Mouse (Mus musculus): ENCODE measurements around the gene Plod1. TPM values are rescaled to one million over a fixed set of nuclear protein-coding genes. Genes with fewer than 3 reads are reported as not detected.

Plod1 gene
- polyA plus RNA-seq, 1 experiment from 2014 or later, result 24.8 TPM

DNA sequence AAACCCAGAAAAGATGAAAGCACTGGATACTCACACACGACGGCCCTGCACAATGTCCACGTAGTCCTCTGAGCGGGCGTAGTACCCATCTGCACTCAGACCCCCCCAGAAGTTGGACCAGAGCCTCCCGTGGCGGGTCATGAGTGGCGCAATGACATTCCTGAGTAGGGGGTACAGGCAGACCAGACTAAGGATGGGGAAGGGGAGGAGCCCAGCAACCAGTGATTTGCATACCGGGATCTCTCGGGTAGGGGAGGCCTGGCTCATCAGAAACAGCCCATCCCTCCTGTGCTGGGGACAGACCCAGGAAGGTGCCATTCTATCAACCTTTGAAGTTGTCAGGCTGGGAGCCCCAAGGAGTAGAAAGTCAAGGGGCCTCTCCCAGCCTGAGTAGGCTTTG is 15.6 kb downstream of the Plod1 start:
- TF ChIP-seq EP300 (IDR thresholded peaks at IDR 0.05; ENCODE audit: low read depth), result no peak
- no peak for TF ChIP-seq CTCF (IDR thresholded peaks at IDR 0.05; ENCODE audit: low read depth)
- no peak for DNase-seq
- Histone ChIP-seq H3K4me2 (ENCODE audit: low read depth, low read length) (no peak overlapping the region), H3K4me3 (ENCODE audit: low read depth, low read length) (no peak overlapping the region), H3K36me3 (replicated peaks; ENCODE audit: insufficient read depth, low read length) (peaks cover 21% of the 10 kb centered on the region), H3K9me3 (ENCODE audit: low read length) (no peaks in the 10 kb centered on the region), H3K9ac (replicated peaks) (no peak overlapping the region), H3K27ac (ENCODE audit: low read depth) (no peak overlapping the region), H3K4me1 (ENCODE audit: insufficient read depth) (no peaks in the 10 kb centered on the region), H3K27me3 (ENCODE audit: insufficient read depth, low read length) (no peaks in the 10 kb centered on the region)
- WGBS (ENCODE audit: insufficient replicate concordance), result 75% methylated on average over 10 of the region's 10 CpGs
- no peak for ATAC-seq

DNA sequence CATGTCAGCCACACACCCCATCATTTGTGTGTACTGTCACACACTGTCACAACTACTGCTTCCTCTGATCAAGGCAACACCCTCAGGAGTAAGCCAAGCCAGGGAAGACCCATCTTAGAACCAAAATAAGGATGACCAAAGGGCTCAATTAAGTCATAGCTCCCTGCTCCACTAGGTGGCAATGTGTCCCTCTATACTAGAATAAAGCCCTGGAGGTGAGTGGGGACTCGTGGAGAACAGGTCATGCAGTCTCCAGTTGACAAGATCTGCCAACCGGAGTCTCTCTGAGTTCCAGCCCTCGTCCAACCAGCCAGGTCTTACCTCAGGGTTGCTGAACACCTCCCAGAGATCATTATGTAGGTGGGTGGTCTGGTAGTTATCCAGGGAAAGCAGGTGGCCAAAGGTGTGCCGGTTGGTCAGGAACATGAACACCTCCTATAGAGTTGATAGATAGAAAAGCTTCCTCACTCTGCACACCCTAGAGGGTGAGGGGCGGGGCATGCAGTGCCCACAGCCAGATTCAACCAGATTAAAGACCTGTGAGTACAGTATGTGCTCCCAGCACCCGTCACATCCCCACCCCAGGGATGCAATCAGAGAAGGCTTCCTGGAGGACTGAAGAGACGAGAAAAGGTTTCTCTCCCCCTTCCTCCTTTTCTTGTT is 18.0 kb downstream of the Plod1 start:
- Histone ChIP-seq H3K9me3 (ENCODE audit: low read length) (no peaks in the 10 kb centered on the region), H3K27ac (ENCODE audit: low read depth) (no peak overlapping the region), H3K9ac (replicated peaks) (no peak overlapping the region; the same call in 1 of the 2 replicates), H3K4me3 (ENCODE audit: low read depth, low read length) (no peak overlapping the region), H3K36me3 (replicated peaks; ENCODE audit: insufficient read depth, low read length) (peaks cover 18% of the 10 kb centered on the region), H3K27me3 (ENCODE audit: insufficient read depth, low read length) (no peaks in the 10 kb centered on the region), H3K4me2 (ENCODE audit: low read depth, low read length) (no peak overlapping the region), H3K4me1 (ENCODE audit: insufficient read depth) (no peaks in the 10 kb centered on the region)
- TF ChIP-seq EP300 (IDR thresholded peaks at IDR 0.05; ENCODE audit: low read depth), result no peak
- peak; percentile 74 for TF ChIP-seq CTCF (IDR thresholded peaks at IDR 0.05; ENCODE audit: low read depth)
- peak; percentile 51; the same call in 1 of the 2 replicates for ATAC-seq
- WGBS (ENCODE audit: insufficient replicate concordance), result 50% methylated on average over 7 of the region's 7 CpGs
- peak; percentile 49 for DNase-seq

DNA sequence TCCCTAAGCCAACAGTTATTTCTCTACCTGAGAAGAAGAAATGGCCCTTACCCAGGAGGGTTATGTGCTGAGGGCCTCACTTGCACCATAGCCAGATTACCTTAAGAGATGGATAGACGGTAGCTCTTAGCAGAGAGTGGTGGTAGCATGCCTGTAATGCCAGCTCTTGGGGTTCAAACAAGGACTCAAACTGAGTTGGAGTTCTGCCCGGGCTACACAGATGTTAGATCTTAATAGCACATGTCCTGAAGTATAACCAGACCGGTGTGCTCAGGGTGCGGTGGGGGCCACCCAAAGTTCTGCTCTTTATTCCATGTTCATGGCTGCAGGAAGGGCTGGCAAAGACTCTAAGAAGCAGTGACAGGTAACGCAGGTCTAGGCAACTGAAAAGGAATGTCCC is 27.1 kb downstream of the Plod1 start:
- no peak for TF ChIP-seq CTCF (IDR thresholded peaks at IDR 0.05; ENCODE audit: low read depth)
- TF ChIP-seq EP300 (IDR thresholded peaks at IDR 0.05; ENCODE audit: low read depth), result no peak
- DNase-seq (no peak), ATAC-seq (no peak)
- H3K9ac ChIP-seq (replicated peaks), result no peak overlapping the region
- no peak overlapping the region for H3K27ac ChIP-seq (ENCODE audit: low read depth)
- H3K4me3 ChIP-seq (ENCODE audit: low read depth, low read length), result no peak overlapping the region
- no peak overlapping the region for H3K4me2 ChIP-seq (ENCODE audit: low read depth, low read length)
- 90% methylated on average over 5 of the region's 5 CpGs for WGBS (ENCODE audit: insufficient replicate concordance)
- H3K9me3 ChIP-seq (ENCODE audit: low read length), result no peaks in the 10 kb centered on the region
- H3K4me1 ChIP-seq (ENCODE audit: insufficient read depth), result no peaks in the 10 kb centered on the region
- no peaks in the 10 kb centered on the region for H3K27me3 ChIP-seq (ENCODE audit: insufficient read depth, low read length)
- peaks cover 8% of the 10 kb centered on the region; the same call in 1 of the 2 replicates for H3K36me3 ChIP-seq (replicated peaks; ENCODE audit: insufficient read depth, low read length)

DNA sequence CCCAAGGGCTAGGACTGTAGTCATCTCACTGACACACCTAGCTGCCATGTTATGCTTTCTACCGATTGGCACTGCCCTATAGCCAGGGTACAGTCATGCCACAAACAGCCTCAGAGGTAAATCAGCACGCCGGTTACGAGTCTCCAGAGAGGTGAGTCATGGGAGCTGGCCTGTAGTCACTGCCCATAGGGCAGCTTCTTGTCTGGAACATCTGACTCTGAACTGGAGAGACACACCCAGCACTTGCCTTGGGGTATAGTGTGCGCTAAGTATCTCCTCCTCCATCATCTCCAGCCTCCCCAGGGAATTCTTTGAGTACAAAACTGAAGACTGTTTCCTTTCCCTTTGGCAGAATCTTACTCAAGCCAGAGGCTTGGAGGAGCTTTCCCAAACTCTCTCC is 30.3 kb downstream of the Plod1 start:
- Histone ChIP-seq H3K36me3 (replicated peaks; ENCODE audit: insufficient read depth, low read length) (peaks cover 15% of the 10 kb centered on the region), H3K4me1 (ENCODE audit: insufficient read depth) (peaks cover 11% of the 10 kb centered on the region), H3K4me3 (ENCODE audit: low read depth, low read length) (no peak overlapping the region), H3K4me2 (ENCODE audit: low read depth, low read length) (no peak overlapping the region), H3K27ac (ENCODE audit: low read depth) (no peak overlapping the region), H3K9ac (replicated peaks) (no peak overlapping the region), H3K27me3 (ENCODE audit: insufficient read depth, low read length) (no peaks in the 10 kb centered on the region), H3K9me3 (ENCODE audit: low read length) (no peaks in the 10 kb centered on the region)
- WGBS (ENCODE audit: insufficient replicate concordance), result 83% methylated on average over 5 of the region's 5 CpGs
- ATAC-seq (no peak), DNase-seq (no peak)
- TF ChIP-seq CTCF (IDR thresholded peaks at IDR 0.05; ENCODE audit: low read depth) (no peak), EP300 (IDR thresholded peaks at IDR 0.05; ENCODE audit: low read depth) (no peak)

DNA sequence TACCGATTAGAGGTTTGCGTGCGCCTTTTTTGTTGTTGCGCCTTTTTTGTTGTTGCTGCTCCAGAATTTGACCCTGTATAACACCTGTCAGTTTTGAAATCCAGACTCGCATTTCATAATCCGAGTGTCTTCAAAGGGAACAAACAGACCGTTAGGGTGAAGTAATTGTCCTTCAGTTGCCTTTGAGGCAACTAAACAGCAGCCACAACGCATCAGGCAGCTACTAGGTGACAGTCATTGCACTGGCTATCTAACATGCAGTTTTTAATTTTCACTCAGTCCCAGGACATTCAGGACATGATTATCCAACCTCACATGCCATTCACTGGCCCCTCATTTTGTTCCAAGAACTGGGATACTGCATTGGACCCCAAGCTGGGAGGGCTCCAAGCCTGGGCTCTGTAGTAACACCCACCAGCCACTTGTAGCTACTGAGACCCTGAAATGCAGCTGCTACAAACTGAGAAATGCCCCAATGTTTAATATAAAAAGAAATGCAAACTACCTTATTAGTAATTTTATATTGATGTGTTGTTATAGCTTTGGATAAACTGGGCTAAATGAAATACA is 31.4 kb downstream of the Plod1 start:
- Histone ChIP-seq H3K9ac (replicated peaks) (peak overlapping the region; percentile 92), H3K9me3 (ENCODE audit: low read length) (no peaks in the 10 kb centered on the region), H3K36me3 (replicated peaks; ENCODE audit: insufficient read depth, low read length) (peaks cover 12% of the 10 kb centered on the region), H3K4me2 (ENCODE audit: low read depth, low read length) (peak overlapping the region; percentile 91), H3K27me3 (ENCODE audit: insufficient read depth, low read length) (no peaks in the 10 kb centered on the region), H3K4me3 (ENCODE audit: low read depth, low read length) (peak overlapping the region; percentile 89), H3K27ac (ENCODE audit: low read depth) (peak overlapping the region; percentile 91), H3K4me1 (ENCODE audit: insufficient read depth) (peaks cover 11% of the 10 kb centered on the region)
- WGBS (ENCODE audit: insufficient replicate concordance), result 2% methylated on average over 8 of the region's 8 CpGs
- ATAC-seq (peak; percentile 78), DNase-seq (no peak)
- TF ChIP-seq CTCF (IDR thresholded peaks at IDR 0.05; ENCODE audit: low read depth), result no peak
- TF ChIP-seq EP300 (IDR thresholded peaks at IDR 0.05; ENCODE audit: low read depth), result no peak

DNA sequence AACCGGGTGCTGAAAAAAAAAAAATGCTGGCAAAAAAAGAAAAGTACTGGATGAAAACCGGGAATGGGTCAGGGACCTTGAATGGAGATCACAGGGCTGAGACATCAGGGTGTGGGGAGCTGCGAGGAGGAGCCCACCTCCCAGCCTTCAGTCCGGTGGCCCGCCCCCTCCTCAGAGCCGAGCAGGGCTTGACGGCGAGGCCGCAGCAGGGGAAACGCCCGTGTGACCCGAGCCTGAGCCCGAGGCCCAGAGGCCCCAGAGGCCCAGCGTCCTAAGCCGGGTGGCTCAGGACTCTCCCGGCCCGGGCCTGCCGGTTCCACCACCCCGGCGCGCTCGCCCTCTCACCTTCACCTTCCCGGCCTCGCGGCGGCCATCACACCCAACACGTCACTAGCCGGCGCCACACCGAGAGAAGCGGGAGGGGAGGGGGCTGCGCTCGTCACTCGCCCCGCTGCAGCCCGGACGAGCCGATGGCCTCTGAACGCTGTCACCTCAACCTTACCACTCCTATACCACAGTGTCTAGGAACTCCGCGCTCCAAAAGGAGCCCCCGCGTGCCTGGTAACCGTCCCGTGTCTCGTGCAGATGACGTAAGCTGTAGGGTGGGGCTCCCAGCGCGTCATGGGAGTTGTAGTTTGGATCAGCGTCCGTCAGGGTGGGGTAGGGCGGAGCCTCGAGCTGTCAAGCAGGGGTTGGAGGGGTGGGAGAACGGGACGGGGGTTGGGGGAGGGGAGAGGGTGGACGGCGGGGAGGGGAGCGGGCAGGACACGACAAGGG is 32.1 kb downstream of the Plod1 start, which contains the start of gene Mfn2:
TSS of gene Mfn2 (minus strand) at position 392 of the 777 bp plus-strand sequence.
- H3K27me3 ChIP-seq (ENCODE audit: insufficient read depth, low read length), result no peaks in the 10 kb centered on the region

More for the DNA sequence above, 32.1 kb downstream of the Plod1 start, which contains the start of gene Mfn2:
- Histone ChIP-seq H3K4me2 (ENCODE audit: low read depth, low read length) (peak within 1 kb of the TSS; percentile 91), H3K9me3 (ENCODE audit: low read length) (no peaks in the 10 kb centered on the region), H3K4me3 (ENCODE audit: low read depth, low read length) (peak within 1 kb of the TSS; percentile 89), H3K27ac (ENCODE audit: low read depth) (peak within 1 kb of the TSS; percentile 91), H3K36me3 (replicated peaks; ENCODE audit: insufficient read depth, low read length) (peaks cover 17% of the 10 kb centered on the region), H3K4me1 (ENCODE audit: insufficient read depth) (peaks cover 11% of the 10 kb centered on the region), H3K9ac (replicated peaks) (peak within 1 kb of the TSS; percentile 92)
- no peak for TF ChIP-seq CTCF (IDR thresholded peaks at IDR 0.05; ENCODE audit: low read depth)
- peak; percentile 93 for DNase-seq
- peak; percentile 96 for ATAC-seq
- WGBS (ENCODE audit: insufficient replicate concordance), result under 1% methylated on average over 53 of the region's 59 CpGs
